Mouse (Mus musculus) embryonic facial prominence, embryonic 11.5 days (tissue): ENCODE data around the gene Midn. TPM values are rescaled to one million over a fixed set of nuclear protein-coding genes. Genes with fewer than 3 reads are reported as not detected.
"Not testable (repeated sequence)": the region's sequence is repeated elsewhere in the genome, so short reads cannot be mapped to it uniquely, and the experiment has no call there.

Experiments
- ATAC-seq: fragments of 200-750 bp; cut with Nextera tagmentation; replicated peaks from 2 replicates; pipeline ENCODE4 v1.8.0; 2017; ENCODE audit warnings: low read depth; ENCODE audit not compliant: insufficient number of reproducible peaks, low FRiP score, low TSS enrichment
- DNase-seq: peaks from one replicate; pipeline ENCODE4 v3.0.0-alpha.2; 2015; ENCODE audit warnings: low spot score
- H3K27ac ChIP-seq: fragments of 300-500 bp; sonication (generic); replicated peaks from 2 replicates; pipeline ENCODE4 v1.5.1; 2014; ENCODE audit warnings: mild to moderate bottlenecking, low read depth, low read length, control low read depth
- H3K27me3 ChIP-seq: fragments of 300-500 bp; sonication (generic); 2 replicates; pipeline ENCODE4 v1.6.1; 2014; ENCODE audit warnings: mild to moderate bottlenecking, low read length, moderate library complexity, mixed read lengths; ENCODE audit not compliant: control insufficient read depth, insufficient read depth
- H3K36me3 ChIP-seq: fragments of 300-500 bp; sonication (generic); replicated peaks from 2 replicates; pipeline ENCODE4 v1.6.1; 2014; ENCODE audit warnings: low read depth, mild to moderate bottlenecking, low read length, moderate library complexity, mixed read lengths; ENCODE audit not compliant: control insufficient read depth, insufficient read depth
- H3K4me1 ChIP-seq: fragments of 300-500 bp; sonication (generic); 2 replicates; pipeline ENCODE4 v1.6.1; 2014; ENCODE audit warnings: low read length, mixed read lengths; ENCODE audit not compliant: control insufficient read depth, insufficient read depth
- H3K4me2 ChIP-seq: fragments of 300-500 bp; sonication (generic); 2 replicates; pipeline ENCODE4 v1.6.1; 2014; ENCODE audit warnings: low read depth, mild to moderate bottlenecking, control low read depth, low read length, moderate library complexity
- H3K4me3 ChIP-seq: fragments of 300-500 bp; sonication (generic); 2 replicates; pipeline ENCODE4 v1.5.1; 2014; ENCODE audit warnings: low read depth, low read length, control low read depth
- H3K9ac ChIP-seq: fragments of 300-500 bp; sonication (generic); replicated peaks from 2 replicates; pipeline ENCODE4 v1.6.1; 2014; ENCODE audit warnings: mild to moderate bottlenecking, control low read depth, low read length
- H3K9me3 ChIP-seq: fragments of 300-500 bp; sonication (generic); replicated peaks from 2 replicates; pipeline ENCODE4 v1.6.1; 2016; ENCODE audit warnings: mild to moderate bottlenecking, low read length, inconsistent platforms, mixed read lengths; ENCODE audit not compliant: control insufficient read depth
- WGBS: fragments of 180-500 bp; shearing (Covaris S2); extraction: QIAGEN DNeasy Blood & Tissue Kit; methylation state at CpG from one replicate; pipeline ENCODE4 v1.1.7; 2014; 5-methylcytosine and 5-hydroxymethylcytosine counted together
- polyA plus RNA-seq: library from polyadenylated mRNA; unstranded; fragments of >200 nt; fragmentation: Nextera tagmentation; extraction: Ambion mirVana; gene quantifications from 2 replicates; pipeline ENCODE4 v1.2.1, GENCODE M21; 2014

The Midn gene
- polyA plus RNA-seq, 1 experiment from 2014 or later: 62.1 TPM

DNA sequence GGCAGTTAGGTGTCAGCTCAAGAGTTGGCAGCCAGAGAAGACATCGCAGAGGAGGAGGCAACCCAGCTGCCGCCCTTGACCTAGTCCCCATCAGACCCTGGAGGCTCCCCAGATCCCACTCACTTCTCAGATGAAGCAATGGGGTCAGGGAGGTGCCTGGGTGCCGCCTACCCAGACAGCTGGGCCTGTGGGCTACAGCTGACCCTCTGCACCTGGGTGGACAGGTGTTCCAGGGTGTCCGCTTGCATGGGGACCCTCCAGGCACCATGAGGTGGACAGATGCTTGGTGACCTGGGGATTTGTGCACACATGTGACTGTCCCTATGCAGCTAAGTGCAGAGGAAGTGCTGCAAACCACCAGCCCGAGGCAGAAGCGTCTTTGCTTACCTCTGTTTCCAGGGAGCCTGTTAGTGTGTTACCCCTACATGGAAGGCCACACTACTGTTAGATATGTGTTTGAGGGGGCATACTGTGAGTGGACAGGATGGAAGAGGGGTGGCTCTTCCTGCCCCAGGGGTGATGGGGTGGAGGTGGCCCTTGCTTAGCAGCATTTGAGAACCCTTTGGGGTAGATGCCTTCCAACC, 14.7 kb downstream of the Midn start:
- H3K4me2 ChIP-seq: no peak overlapping the region
- H3K27me3 ChIP-seq: no peaks in the 10 kb centered on the region
- no peaks in the 10 kb centered on the region for H3K36me3 ChIP-seq
- H3K9ac ChIP-seq: no peak overlapping the region
- H3K27ac ChIP-seq: no peak overlapping the region
- H3K9me3 ChIP-seq: no peaks in the 10 kb centered on the region
- DNase-seq (no peak), ATAC-seq (no peak)
- peaks cover 22% of the 10 kb centered on the region for H3K4me1 ChIP-seq
- WGBS: 61% methylated on average over 6 of the region's 6 CpGs
- H3K4me3 ChIP-seq: no peak overlapping the region

DNA sequence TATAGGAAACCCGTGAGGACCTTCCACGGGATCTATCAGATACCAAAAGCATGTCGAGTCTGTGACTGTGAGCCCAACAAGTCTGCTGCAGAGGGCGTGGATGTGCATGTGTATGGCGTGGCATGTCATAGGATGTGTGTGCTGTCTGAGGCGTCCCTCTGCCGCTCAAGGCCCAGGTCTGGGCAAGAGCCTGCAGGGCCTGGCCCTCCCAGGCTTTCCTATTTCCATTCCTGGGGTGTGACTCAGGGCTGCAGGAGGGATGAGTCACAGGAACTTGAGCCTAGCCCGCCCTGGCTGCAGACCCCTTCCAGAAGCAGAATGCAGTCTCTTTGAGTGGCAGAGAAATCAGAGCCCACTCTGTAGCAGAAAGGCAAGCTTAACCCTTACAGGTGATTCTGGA, 15.6 kb downstream of the Midn start:
- H3K4me3 ChIP-seq: no peak overlapping the region

GRCm38 (mm10) chr10:80164161-80164997, 16.3 kb downstream of the Midn start:
- no peaks in the 10 kb centered on the region for H3K36me3 ChIP-seq
- DNase-seq (no peak), ATAC-seq (no peak; the same call in 1 of the 2 replicates)
- H3K27ac ChIP-seq: no peak overlapping the region; the same call in 1 of the 2 replicates
- no peaks in the 10 kb centered on the region for H3K27me3 ChIP-seq
- peak overlapping the region; percentile 32 for H3K4me3 ChIP-seq
- no peaks in the 10 kb centered on the region for H3K9me3 ChIP-seq
- peak overlapping the region; percentile 87 for H3K4me2 ChIP-seq
- H3K4me1 ChIP-seq: peaks cover 19% of the 10 kb centered on the region
- peak overlapping the region; percentile 42 for H3K9ac ChIP-seq
- 10% methylated on average over 40 of the region's 44 CpGs for whole genome bisulfite sequencing

More for the DNA sequence above, 15.6 kb downstream of the Midn start:
- WGBS: 74% methylated on average over 8 of the region's 8 CpGs
- ATAC-seq (no peak), DNase-seq (no peak)
- Histone ChIP-seq H3K9me3 (no peaks in the 10 kb centered on the region), H3K4me1 (peaks cover 22% of the 10 kb centered on the region), H3K9ac (no peak overlapping the region), H3K36me3 (no peaks in the 10 kb centered on the region), H3K27ac (no peak overlapping the region), H3K27me3 (no peaks in the 10 kb centered on the region), H3K4me2 (peak overlapping the region; percentile 16; the same call in 1 of the 2 replicates)

GRCm38 (mm10) chr10:80164998-80165344, 16.9 kb downstream of the Midn start:
- no peak overlapping the region; the same call in 1 of the 2 replicates for H3K27ac ChIP-seq
- ATAC-seq (peak; percentile 16), DNase-seq (peak; percentile 97)
- peak overlapping the region; percentile 87 for H3K4me2 ChIP-seq
- peak overlapping the region; percentile 32 for H3K4me3 ChIP-seq
- H3K27me3 ChIP-seq: no peaks in the 10 kb centered on the region
- H3K4me1 ChIP-seq: peaks cover 19% of the 10 kb centered on the region
- WGBS: under 1% methylated on average over 17 of the region's 17 CpGs
- no peaks in the 10 kb centered on the region for H3K9me3 ChIP-seq
- H3K36me3 ChIP-seq: no peaks in the 10 kb centered on the region
- no peak overlapping the region; the same call in 1 of the 2 replicates for H3K9ac ChIP-seq

GRCm38 (mm10) chr10:80165392-80166128, 17.5 kb downstream of the Midn start, which contains the start of gene Cirbp:
Gene Cirbp (plus strand): TSS chr10:80165985.
- Histone ChIP-seq H3K27me3 (no peaks in the 10 kb centered on the region), H3K4me1 (peaks cover 19% of the 10 kb centered on the region), H3K4me2 (peak within 1 kb of the TSS; percentile 87), H3K27ac (peak within 1 kb of the TSS; percentile 99; the same call in 1 of the 2 replicates), H3K36me3 (peaks cover 3% of the 10 kb centered on the region), H3K9ac (peak within 1 kb of the TSS; percentile 32; the same call in 1 of the 2 replicates), H3K9me3 (no peaks in the 10 kb centered on the region), H3K4me3 (peak within 1 kb of the TSS; percentile 32)
- ATAC-seq (no peak), DNase-seq (peak; percentile 33)
- WGBS: 13% methylated on average over 20 of the region's 20 CpGs

- peaks cover 17% of the 10 kb centered on the region for H3K4me1 ChIP-seq
- 0 out of 2 replicates have a peak overlapping the region, but pooled peaks have one; percentile 7 for H3K4me2 ChIP-seq
These were observed 18.1 kb downstream of the Midn start for GRCm38 (mm10) chr10:80166136-80166535.

GRCm38 (mm10) chr10:80167460-80168037, 19.5 kb downstream of the Midn start:
- peak overlapping the region; percentile 99 for H3K27ac ChIP-seq
- WGBS: under 1% methylated on average over 52 of the region's 55 CpGs
- ATAC-seq (peak; percentile 81), DNase-seq (peak; percentile 100)
- no peaks in the 10 kb centered on the region for H3K9me3 ChIP-seq
- H3K9ac ChIP-seq: peak overlapping the region; percentile 99
- peaks cover 10% of the 10 kb centered on the region for H3K4me1 ChIP-seq
- H3K36me3 ChIP-seq: peaks cover 12% of the 10 kb centered on the region
- no peaks in the 10 kb centered on the region for H3K27me3 ChIP-seq
- H3K4me3 ChIP-seq: peak overlapping the region; percentile 91
- H3K4me2 ChIP-seq: peak overlapping the region; percentile 60

More at GRCm38 (mm10) chr10:80166136-80166535, 18.1 kb downstream of the Midn start:
- not testable (repeated sequence) for H3K36me3 ChIP-seq, ATAC-seq, H3K9ac ChIP-seq, DNase-seq, H3K9me3 ChIP-seq, H3K27me3 ChIP-seq, H3K4me3 ChIP-seq, H3K27ac ChIP-seq
- WGBS: 90% methylated on average over 4 of the region's 4 CpGs
